Comparison of ENCODE assay signal across 12 mouse cellular contexts in the genomic region with DNA sequence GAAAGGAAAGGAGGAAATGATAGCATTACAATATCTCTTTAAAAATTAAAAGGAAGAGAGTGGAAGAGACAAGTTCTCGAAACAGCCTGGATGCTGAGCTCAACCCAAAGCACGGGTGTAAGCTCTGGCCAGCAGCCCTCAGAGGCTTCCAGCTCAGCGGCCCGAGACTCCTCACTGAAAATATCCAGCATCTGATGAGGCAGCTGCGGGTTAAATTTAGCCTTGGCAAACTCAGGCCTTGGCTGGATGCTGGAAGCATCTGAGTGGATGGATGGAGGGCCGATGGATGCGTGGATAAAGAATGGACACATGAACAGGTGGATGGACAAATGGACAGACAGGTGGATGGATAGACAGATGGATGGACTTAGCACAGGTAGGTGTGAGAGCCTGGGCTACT. TPM values are rescaled to one million over a fixed set of nuclear protein-coding genes. Genes with fewer than 3 reads are reported as not detected.
DNase-seq lines count a peak whose midpoint lies in the region; TF ChIP-seq lines count a peak whose summit lies in the region.
"Had no signal": no experiment of that assay in that cellular context is flagged by ENCODE, and none has a peak within 500 bp of the region (broad histone marks: within the 10 kb centered on the region; RNA-seq: fewer than 3 reads in every experiment).

No protein-coding gene starts in this region.

- peak overlapping the region; percentile 84 for H3K27ac ChIP-seq in gastrocnemius, adult 2 months
- H3K27ac ChIP-seq: embryonic facial prominence, embryonic 12.5 days; hindbrain, embryonic 10.5 days; stomach, embryonic 15.5 days had no signal

- no peak for TF ChIP-seq CTCF in gastrocnemius, adult 2 months (IDR thresholded peaks at IDR 0.05)

- DNase-seq in layer of hippocampus, adult 8-10 months (ENCODE audit: low spot score in 2 of 2) = peak; percentile 31 to 37
- DNase-seq in layer of hippocampus, adult 9-10 months (ENCODE audit: low spot score) = no peak
- DNase-seq in gastrocnemius, adult 2 months = peak; percentile 89
- DNase-seq in heart, postnatal 14 days = peak; percentile 42 to 54
- DNase-seq in right cerebral cortex, postnatal 4 days = peak; percentile 22
- no peak for DNase-seq in embryo, embryonic 10.5 days (ENCODE audit: low spot score)
- no peak for DNase-seq in kidney, postnatal 4 days
- DNase-seq: kidney, adult 2 months; lung, adult 2 months had no signal

- H3K4me3 ChIP-seq in gastrocnemius, adult 2 months = peak overlapping the region; percentile 62
- H3K4me3 ChIP-seq: embryonic facial prominence, embryonic 12.5 days; hindbrain, embryonic 10.5 days; stomach, embryonic 15.5 days had no signal

- intact Hi-C loops in gastrocnemius, adult 2 months (cut with DNase I) = loop anchor here (2.0 to 5.0 kb wide), 3 partner anchors 74 to 604 kb away; partner anchors contain the start of gene Ccdc71l
- intact Hi-C loops in heart, postnatal 14 days (cut with DNase I) = loop anchor here (5.0 kb wide), 2 partner anchors 74 to 604 kb away; no protein-coding TSS in a partner anchor

RNA-seq across cellular contexts. Expression of gene Sypl, which starts 57.2 kb away (rescaled TPM):
- total RNA-seq in layer of hippocampus, adult 8-10 months (2022) = 10 to 100 TPM; 44.9 to 53.8 (median 50.0) TPM
- total RNA-seq in gastrocnemius, adult 2 months (2021) = 100 to 1,000 TPM; 174 to 187 TPM
- 10 to 100 TPM; 87.4 to 88.3 TPM for total RNA-seq in heart, postnatal 14 days (2021)

Comparison
In these comparisons a context has a peak if more than half of its experiments do, and no peak if none do; other contexts are left out.
1. DNase-seq: peak in layer of hippocampus, adult 8-10 months (2 of 2), gastrocnemius, adult 2 months (single experiment), heart, postnatal 14 days (2 of 2) and right cerebral cortex, postnatal 4 days (single experiment); none in layer of hippocampus, adult 9-10 months (single experiment), embryo, embryonic 10.5 days (single experiment) and kidney, postnatal 4 days (0 of 2).